Mouse (Mus musculus): Measurements from ENCODE around the gene Wfdc8.
A peak's percentile ranks its signal among the peaks of the same experiment; 100 is the strongest.

Gene Wfdc8

DNA sequence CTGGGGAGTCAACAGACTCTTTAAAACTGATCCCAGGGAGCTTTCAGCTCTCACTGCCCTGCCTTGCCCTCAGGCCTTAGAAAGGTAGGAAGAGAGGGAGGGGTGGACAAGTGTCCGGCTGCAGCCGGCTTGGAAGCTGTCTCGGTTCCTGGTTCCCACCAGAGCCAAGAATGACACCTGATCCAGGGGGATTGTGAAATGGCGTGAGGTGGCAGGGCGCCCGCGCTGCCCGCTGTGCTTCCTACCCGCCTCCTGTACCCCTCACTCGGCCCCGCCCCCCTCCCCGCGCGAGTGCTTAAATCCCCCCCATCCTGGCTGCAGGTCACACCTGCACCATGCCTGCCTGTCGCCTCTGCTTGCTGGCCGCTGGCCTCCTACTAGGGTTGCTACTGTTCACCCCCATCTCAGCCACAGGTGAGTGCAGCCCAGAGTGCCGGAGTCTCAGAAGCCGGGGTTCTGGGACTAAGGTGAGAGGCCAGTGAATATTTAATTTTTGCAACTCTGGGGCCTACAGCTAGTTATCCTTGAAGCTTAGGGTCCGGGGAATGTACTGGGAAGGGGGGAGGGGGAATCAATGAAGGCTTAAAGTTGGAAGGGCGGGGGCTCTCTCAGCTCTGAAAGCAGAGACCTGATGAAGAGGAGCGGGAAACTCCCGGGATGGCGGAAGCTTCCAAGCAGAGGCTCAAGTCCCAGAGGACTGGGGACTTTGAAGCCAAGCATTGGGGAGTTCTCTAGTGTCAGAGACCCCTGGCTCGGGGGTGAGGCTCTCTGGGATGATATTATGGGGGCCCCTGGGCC lies 50.8 kb downstream of the Wfdc8 start, which contains the start of gene Wfdc2:
Wfdc2 (plus strand) TSS at position 23 of the 798 bp plus-strand sequence.
- DNase-seq, result peak in 1 of 2 experiments; percentile 17

DNA sequence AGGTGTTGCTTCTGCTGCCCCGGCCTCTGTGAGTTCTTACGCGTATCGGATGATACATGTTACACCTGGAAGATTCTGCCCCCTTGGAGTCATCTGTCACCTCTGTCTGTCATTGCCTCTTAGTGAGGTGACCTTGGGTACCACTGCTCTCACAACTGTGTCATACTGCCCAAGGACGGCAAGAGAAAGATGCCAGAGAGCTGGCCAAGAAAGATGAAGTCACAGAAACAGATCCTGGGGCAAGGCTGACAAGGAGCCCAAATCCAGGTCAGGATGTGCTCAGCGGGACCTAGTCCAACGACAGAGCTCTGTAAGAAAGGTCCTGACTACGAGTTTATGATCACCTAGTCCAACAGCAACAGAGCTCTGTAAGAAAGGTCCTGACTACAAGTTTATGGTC lies 53.3 kb downstream of the Wfdc8 start:
- no peak for DNase-seq

DNA sequence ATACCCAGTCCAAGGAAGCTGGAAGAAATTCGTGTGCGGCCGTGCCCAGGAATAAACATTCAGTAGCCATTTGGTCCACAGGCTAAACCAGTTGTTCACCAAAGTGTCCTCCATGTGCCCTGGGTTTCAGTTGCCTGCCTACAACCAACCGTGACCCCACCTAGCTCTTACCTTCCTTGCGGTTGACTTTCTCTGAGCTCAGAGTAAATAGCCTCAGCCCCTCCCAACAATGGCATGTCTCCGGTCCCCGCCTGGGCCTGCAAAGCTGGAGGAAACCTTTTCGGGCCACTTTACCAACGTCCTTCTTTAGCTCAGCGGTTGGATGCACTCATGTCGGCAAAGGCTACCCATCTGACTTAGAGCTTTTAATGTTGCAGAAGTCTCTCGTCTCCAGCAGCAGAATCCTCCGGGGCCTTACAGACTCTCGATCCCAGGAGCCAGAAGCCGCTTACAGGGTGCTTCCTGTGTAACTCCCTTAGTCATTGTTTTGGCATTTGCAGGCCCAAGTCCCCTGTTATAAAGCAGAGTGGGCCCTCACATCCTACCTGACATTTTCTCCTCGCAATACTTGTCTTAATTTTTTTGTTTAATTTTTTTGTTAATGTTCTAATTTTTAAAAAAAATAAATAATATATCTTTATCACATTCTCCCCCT lies 54.3 kb downstream of the Wfdc8 start:
- DNase-seq, result no peak

DNA sequence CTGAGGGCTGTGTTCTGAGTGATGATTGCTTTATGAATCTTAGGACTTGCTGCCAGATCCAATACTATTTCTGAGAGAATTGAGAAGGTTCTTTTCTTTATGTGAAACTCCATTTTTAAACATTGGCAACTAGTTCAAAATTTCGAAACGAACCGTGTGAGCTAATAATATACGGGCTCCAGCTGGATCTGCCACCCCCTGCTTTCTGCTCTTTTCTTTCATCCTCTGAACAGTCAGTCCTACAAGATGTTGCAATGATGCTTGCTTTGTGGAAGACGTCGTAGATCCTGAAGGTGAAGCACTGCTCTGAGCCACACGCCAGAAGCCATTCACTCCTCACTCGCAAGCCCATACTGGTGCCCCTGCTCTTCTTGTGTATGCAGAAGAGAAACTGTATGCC lies 55.0 kb downstream of the Wfdc8 start:
- no peak for DNase-seq

DNA sequence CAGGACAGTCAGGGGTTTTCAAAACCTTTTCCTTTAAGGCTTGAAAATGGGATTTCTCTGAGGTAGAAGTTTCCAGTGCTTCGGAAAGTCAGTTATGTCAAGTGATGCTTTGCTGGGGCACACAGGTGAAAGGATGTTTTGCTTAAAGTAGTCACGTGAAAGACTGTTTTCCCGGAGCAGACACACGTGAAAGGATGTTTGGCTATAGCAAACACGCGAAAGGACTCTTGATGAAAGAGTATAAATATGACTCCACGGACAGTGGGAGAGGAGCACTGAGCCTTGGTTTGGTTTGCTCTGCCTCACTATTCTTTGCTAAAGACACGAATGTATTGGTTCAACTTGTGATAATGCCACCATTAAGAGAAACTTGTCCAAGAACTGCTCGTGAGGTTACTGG lies 61.9 kb downstream of the Wfdc8 start:
- DNase-seq, result no peak

DNA sequence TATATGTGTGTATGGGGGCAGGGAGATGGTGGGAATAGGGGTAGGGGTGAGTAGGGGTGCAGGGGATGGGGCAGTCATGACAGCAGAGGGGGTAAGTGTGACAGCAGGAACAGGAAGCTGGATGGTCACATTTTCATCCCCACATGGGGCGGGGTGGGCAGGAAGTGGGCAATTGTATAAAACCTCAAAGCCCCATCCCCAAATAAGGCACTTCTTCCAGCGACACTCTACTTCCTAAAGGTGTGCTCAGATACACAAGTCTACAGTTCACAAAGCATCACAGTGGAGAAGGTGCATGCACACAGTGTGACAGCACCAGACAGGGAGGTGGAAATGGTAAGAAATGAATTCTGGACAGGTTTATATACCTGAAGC lies 62.5 kb downstream of the Wfdc8 start:
- DNase-seq, result no peak

DNA sequence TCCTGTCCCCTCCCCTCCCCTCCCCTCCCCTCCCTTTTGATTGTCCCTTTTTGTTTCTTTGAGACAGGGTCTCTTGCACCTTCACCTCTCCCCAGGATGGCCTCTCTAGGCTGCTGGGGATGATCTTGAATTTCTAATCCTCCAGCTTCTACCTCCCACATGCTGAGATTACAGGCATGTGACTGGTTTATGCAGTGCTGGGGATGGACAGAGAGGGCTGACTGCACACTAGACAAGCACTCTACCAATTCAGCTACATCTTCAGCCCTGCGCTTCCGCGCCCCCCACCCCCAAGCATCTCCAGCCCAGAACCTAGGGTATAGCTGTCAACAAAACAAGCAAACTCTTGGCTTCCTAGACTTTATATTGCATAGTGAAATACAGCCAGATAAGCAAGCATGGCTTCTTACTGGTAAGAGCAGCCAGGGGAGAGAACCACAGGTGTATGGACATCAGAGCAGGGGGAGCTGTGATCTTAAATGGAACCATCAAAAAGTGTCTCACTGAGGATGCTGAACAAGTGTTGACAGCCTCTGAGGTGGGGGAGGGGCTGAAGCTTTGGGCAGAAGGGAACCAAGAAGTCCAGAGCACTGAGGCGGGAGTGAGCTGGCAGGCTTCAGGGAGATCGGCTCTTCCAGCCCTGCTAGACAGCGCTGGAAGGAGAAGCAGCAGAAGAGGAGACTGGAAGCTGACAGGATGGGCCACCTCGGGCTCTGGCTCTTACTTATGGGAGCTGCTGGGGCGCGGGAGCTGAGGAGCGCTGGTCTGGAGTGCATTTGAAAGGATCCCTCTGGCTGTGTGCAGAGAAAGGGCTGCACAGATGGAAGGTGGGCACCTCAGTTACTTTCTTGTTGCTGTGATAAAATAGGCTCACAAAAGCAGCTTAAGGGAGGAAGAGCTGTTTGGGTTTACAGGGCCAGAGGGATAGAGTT lies 63.2 kb downstream of the Wfdc8 start:
- DNase-seq, result peak in 1 of 2 experiments; percentile 45

DNA sequence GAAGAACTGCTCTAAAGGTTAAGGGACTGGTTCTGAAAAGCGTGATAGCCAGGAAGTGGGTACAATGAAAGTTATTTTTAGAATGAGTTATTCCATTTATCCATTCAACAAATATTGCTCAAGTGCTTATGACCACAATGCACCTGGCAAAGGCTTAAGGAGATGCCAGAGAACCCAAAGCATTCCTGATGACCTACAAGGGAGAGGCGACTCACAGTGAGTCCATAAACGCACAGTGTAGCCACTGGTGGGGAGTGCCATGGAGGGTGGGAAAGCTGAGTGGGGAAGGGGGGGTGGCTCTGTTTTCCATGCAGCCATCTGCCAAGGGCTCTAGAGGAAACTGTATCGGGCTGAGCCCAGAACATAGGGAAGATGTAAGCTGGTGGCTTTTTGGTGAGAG lies 64.1 kb downstream of the Wfdc8 start:
- no peak for DNase-seq

All from cerebellum, postnatal 14 days (tissue).